Mouse (Mus musculus) liver, embryonic 14.5 days (tissue): Measurements from ENCODE around the gene Ssxa1. TPM values are rescaled to one million over a fixed set of nuclear protein-coding genes. Genes with fewer than 3 reads are reported as not detected.
"Not testable (repeated sequence)": the region's sequence is repeated elsewhere in the genome, so short reads cannot be mapped to it uniquely, and the experiment has no call there.

Source experiments
- ATAC-seq: fragments of 200-750 bp; cut with Nextera tagmentation; 2 replicates; pipeline ENCODE4 v1.8.0; 2017; ENCODE audit warnings: moderate number of reproducible peaks, mild to moderate bottlenecking, moderate library complexity; ENCODE audit not compliant: insufficient read depth
- DNase-seq, 3 experiments: peaks; one replicate each; pipeline ENCODE4 v3.0.0-alpha.2; 2012 to 2013; ENCODE audit warnings: low read depth in 3 of 3, low spot score in 3 of 3
- H3K27ac ChIP-seq: fragments of 300-500 bp; sonication (generic); 2 replicates; pipeline ENCODE4 v1.5.1; 2014; ENCODE audit warnings: moderate library complexity, mild to moderate bottlenecking, control low read depth, inconsistent platforms
- H3K27me3 ChIP-seq: fragments of 300-500 bp; sonication (generic); 2 replicates; pipeline ENCODE4 v1.6.1; 2014; ENCODE audit warnings: mild to moderate bottlenecking, low read length, moderate library complexity; ENCODE audit not compliant: control insufficient read depth, insufficient read depth
- H3K36me3 ChIP-seq: fragments of 300-500 bp; sonication (generic); replicated peaks from 2 replicates; pipeline ENCODE4 v1.6.1; 2014; ENCODE audit warnings: low read depth; ENCODE audit not compliant: control insufficient read depth, insufficient read depth
- H3K4me1 ChIP-seq, 2 experiments: fragments of 200-500 bp in 1 of 2; fragments of 300-500 bp in 1 of 2; sonication (generic) in 1 of 2; replicated peaks; 2 replicates each; pipeline ENCODE4 v1.6.1; 2012 to 2014; ENCODE audit warnings: antibody characterized with exemption in 1 of 2, inconsistent platforms in 1 of 2, low read length in 1 of 2; ENCODE audit not compliant: control insufficient read depth in 2 of 2, insufficient read depth in 2 of 2
- H3K4me2 ChIP-seq: fragments of 300-500 bp; sonication (generic); 2 replicates; pipeline ENCODE4 v1.6.1; 2014; ENCODE audit warnings: low read depth, mild to moderate bottlenecking, control low read depth, moderate library complexity
- H3K4me3 ChIP-seq, 2 experiments: fragments of 200-500 bp in 1 of 2; fragments of 300-500 bp in 1 of 2; sonication (generic) in 1 of 2; 2 replicates each; pipeline ENCODE4 v1.5.1; 2012 to 2014; ENCODE audit warnings: low read depth in 2 of 2, low read length in 2 of 2, mild to moderate bottlenecking in 2 of 2, control low read depth in 1 of 2, inconsistent platforms in 1 of 2, moderate library complexity in 1 of 2; ENCODE audit not compliant: insufficient read depth in 1 of 2
- H3K9ac ChIP-seq: fragments of 300-500 bp; sonication (generic); replicated peaks from 2 replicates; pipeline ENCODE4 v1.6.1; 2014; ENCODE audit warnings: mild to moderate bottlenecking, control low read depth, moderate library complexity
- H3K9me3 ChIP-seq: fragments of 300-500 bp; sonication (generic); 2 replicates; pipeline ENCODE4 v1.6.1; 2016; ENCODE audit warnings: low read length, mixed read lengths; ENCODE audit not compliant: control insufficient read depth
- CTCF ChIP-seq: IDR thresholded peaks from 2 replicates; pipeline ENCODE4 v1.5.1; 2016; ENCODE audit warnings: antibody characterized with exemption, low read depth, control low read depth
- EP300 ChIP-seq: IDR thresholded peaks from 2 replicates; pipeline ENCODE4 v1.6.1; 2016; ENCODE audit warnings: antibody characterized with exemption, low read depth
- WGBS: fragments of 180-500 bp; shearing (Covaris S2); extraction: QIAGEN DNeasy Blood & Tissue Kit; methylation state at CpG from one replicate; pipeline ENCODE4 v1.1.7; 2014; ENCODE audit not compliant: insufficient replicate concordance; 5-methylcytosine and 5-hydroxymethylcytosine counted together
- polyA plus RNA-seq, 2 experiments: library from polyadenylated mRNA; depleted of rRNA in 1 of 2; stranded (reverse) in 1 of 2; unstranded in 1 of 2; fragments of >200 nt; fragmentation: Nextera tagmentation in 1 of 2; extraction: Ambion mirVana in 1 of 2; gene quantifications; 2 replicates each; pipeline versions ENCODE4 v1.2.1 to v1.2.3; 2012 to 2014

The Ssxa1 gene
- polyA plus RNA-seq (2012; rRNA removed) (not detected in 2 replicates), polyA plus RNA-seq (2014; fragmentation: Nextera tagmentation; extraction: Ambion mirVana) (not detected in 2 replicates)

- TF ChIP-seq CTCF (no peak), EP300 (no peak)
- Histone ChIP-seq H3K4me3 (no peak within 1 kb of the TSS), H3K27ac (no peak within 1 kb of the TSS), H3K27me3 (no peaks in the 10 kb centered on the region), H3K9ac (no peak within 1 kb of the TSS), H3K9me3 (no peaks in the 10 kb centered on the region), H3K4me2 (no peak within 1 kb of the TSS), H3K4me1 (no peaks in the 10 kb centered on the region), H3K36me3 (no peaks in the 10 kb centered on the region)
- DNase-seq, result no peak
- 56% methylated on average over 4 of the region's 4 CpGs for WGBS
- ATAC-seq, result no peak
Measured at GRCm38 (mm10) chrX:21115520-21115919, at the start of gene Ssxa1. Gene Ssxa1, plus strand, starts transcription at chrX:21115820.

- Histone ChIP-seq H3K27ac (no peak within 1 kb of the TSS), H3K9ac (no peak within 1 kb of the TSS), H3K9me3 (no peaks in the 10 kb centered on the region), H3K27me3 (no peaks in the 10 kb centered on the region), H3K4me1 (no peaks in the 10 kb centered on the region), H3K36me3 (no peaks in the 10 kb centered on the region), H3K4me3 (no peak within 1 kb of the TSS), H3K4me2 (no peak within 1 kb of the TSS)
- ATAC-seq (no peak), DNase-seq (no peak)
- TF ChIP-seq EP300 (no peak), CTCF (no peak)
Measured at GRCm38 (mm10) chrX:21068106-21068505, 47.5 kb upstream of the Ssxa1 start, which contains the start of gene Spaca5. Gene Spaca5, plus strand, starts transcription at chrX:21068406.

- Histone ChIP-seq H3K9me3 (no peaks in the 10 kb centered on the region), H3K4me1 (no peaks in the 10 kb centered on the region), H3K4me3 (peak overlapping the region; percentile 43 to 63), H3K36me3 (no peaks in the 10 kb centered on the region), H3K27ac (no peak overlapping the region), H3K27me3 (no peaks in the 10 kb centered on the region), H3K9ac (no peak overlapping the region), H3K4me2 (peak overlapping the region; percentile 64)
- WGBS, result 27% methylated on average over 6 of the region's 6 CpGs
- no peak for TF ChIP-seq CTCF
- no peak for TF ChIP-seq EP300
- DNase-seq (no peak), ATAC-seq (no peak)
Measured at GRCm38 (mm10) chrX:21088645-21088982, 27.0 kb upstream of the Ssxa1 start.

- peak; percentile 7 to 23 (median 12) for DNase-seq
- no peak within 1 kb of the TSS for H3K9ac ChIP-seq
- no peak for ATAC-seq
- H3K4me1 ChIP-seq, result no peaks in the 10 kb centered on the region
- WGBS, result 14% methylated on average over 27 of the region's 27 CpGs
- peak within 1 kb of the TSS; percentile 43 to 63 for H3K4me3 ChIP-seq
- H3K27ac ChIP-seq, result no peak within 1 kb of the TSS
- no peaks in the 10 kb centered on the region for H3K9me3 ChIP-seq
- H3K36me3 ChIP-seq, result no peaks in the 10 kb centered on the region
- peak within 1 kb of the TSS; percentile 64 for H3K4me2 ChIP-seq
- no peaks in the 10 kb centered on the region for H3K27me3 ChIP-seq
- TF ChIP-seq EP300 (no peak), CTCF (no peak)
Measured at GRCm38 (mm10) chrX:21088983-21089866, 26.4 kb upstream of the Ssxa1 start, which contains the start of gene Zfp300. Gene Zfp300, minus strand, starts transcription at chrX:21089527.

GRCm38 (mm10) chrX:21089867-21090239 is 25.8 kb upstream of the Ssxa1 start:
- no peaks in the 10 kb centered on the region for H3K36me3 ChIP-seq
- ATAC-seq (no peak), DNase-seq (no peak)
- H3K9ac ChIP-seq, result no peak overlapping the region
- 43% methylated on average over 7 of the region's 7 CpGs for WGBS
- H3K27me3 ChIP-seq, result no peaks in the 10 kb centered on the region
- no peaks in the 10 kb centered on the region for H3K4me1 ChIP-seq
- no peak overlapping the region for H3K27ac ChIP-seq
- no peaks in the 10 kb centered on the region for H3K9me3 ChIP-seq
- TF ChIP-seq EP300 (no peak), CTCF (no peak)
- no peak overlapping the region for H3K4me3 ChIP-seq
- peak overlapping the region; percentile 64; the same call in 1 of the 2 replicates for H3K4me2 ChIP-seq

- not testable (repeated sequence) for H3K9ac ChIP-seq, H3K9me3 ChIP-seq
Measured at GRCm38 (mm10) chrX:21146675-21147074, 31.1 kb downstream of the Ssxa1 start.

More at GRCm38 (mm10) chrX:21146675-21147074, 31.1 kb downstream of the Ssxa1 start:
- ATAC-seq, H3K4me1 ChIP-seq, H3K27me3 ChIP-seq, DNase-seq, H3K4me2 ChIP-seq, H3K4me3 ChIP-seq, H3K27ac ChIP-seq, H3K36me3 ChIP-seq: not testable (repeated sequence)
- 69% methylated on average over 23 of the region's 25 CpGs for WGBS
